Mouse (Mus musculus): ENCODE data around the gene Olfr1047. TPM values are rescaled to one million over a fixed set of nuclear protein-coding genes. Genes with fewer than 3 reads are reported as not detected.
"Not testable (repeated sequence)": the region's sequence is repeated elsewhere in the genome, so short reads cannot be mapped to it uniquely, and the experiment has no call there.

Olfr1047 gene
- not detected in 2 replicates for polyA plus RNA-seq (2012; rRNA removed)

DNA sequence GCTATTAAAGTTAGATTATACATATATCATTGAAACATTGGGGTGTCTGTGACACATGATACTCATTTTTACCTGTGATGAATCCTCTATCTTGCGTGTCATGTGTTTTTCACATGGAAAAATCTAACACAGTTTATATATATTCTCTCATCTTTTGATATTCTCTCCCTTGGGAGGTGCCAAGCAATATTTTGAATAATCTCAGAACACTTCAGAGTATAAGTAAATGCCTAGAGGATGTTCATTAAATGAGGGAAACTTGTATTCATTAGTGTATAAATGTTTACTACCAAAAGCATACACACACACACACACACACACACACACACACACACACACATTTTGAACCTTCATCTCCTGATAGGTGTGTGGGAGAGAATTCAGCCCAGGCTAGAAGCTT lies at the start of gene Olfr1047:
Gene Olfr1047, minus strand, starts transcription at position 101 of the 400 bp plus-strand sequence.
- 91% methylated on average over 1 of the region's 1 CpGs for WGBS
- DNase-seq, result no peak
- no peak for TF ChIP-seq CTCF (IDR thresholded peaks at IDR 0.05; ENCODE audit: insufficient read depth, low read length)
- TF ChIP-seq POLR2A (IDR thresholded peaks at IDR 0.05; ENCODE audit: borderline replicate concordance, extremely low read depth, low read depth, low read length), result no peak
- no peak within 1 kb of the TSS for H3K4me3 ChIP-seq (replicated peaks; ENCODE audit: extremely low read depth, low read depth, low read length)
- H3K4me1 ChIP-seq (ENCODE audit: control insufficient read depth, insufficient read depth, low read length), result no peaks in the 10 kb centered on the region

DNA sequence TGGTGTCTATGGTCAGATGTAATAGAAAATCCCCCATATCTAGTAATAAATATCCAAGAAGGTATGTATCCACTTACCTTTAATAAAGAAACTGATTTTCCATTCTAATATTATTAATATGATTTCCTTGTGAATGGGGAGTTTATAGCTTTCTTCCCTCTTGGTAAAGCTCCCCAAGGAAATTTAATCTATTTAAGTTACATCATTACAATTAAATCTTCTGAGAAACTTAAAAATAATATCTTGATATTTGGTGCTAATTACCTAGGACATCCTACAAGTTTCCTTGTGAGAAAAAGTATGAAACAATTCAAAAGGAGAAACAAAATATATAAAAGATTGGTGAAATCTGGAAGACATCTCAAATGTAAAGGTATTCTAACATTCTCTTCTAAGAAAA lies 47.8 kb upstream of the Olfr1047 start, which contains the start of gene Olfr1051:
Gene Olfr1051, minus strand, starts transcription at position 101 of the 400 bp plus-strand sequence.
- not testable (repeated sequence) for H3K4me1 ChIP-seq (ENCODE audit: control insufficient read depth, insufficient read depth, low read length); DNase-seq; H3K4me3 ChIP-seq (replicated peaks; ENCODE audit: extremely low read depth, low read depth, low read length)

GRCm38 (mm10) chr2:86258228-86258627 lies 27.0 kb upstream of the Olfr1047 start, which contains the start of gene Olfr1049:
TSS of gene Olfr1049 (minus strand) at chr2:86258328.
- H3K4me1 ChIP-seq (ENCODE audit: control insufficient read depth, insufficient read depth, low read length); DNase-seq; H3K4me3 ChIP-seq (replicated peaks; ENCODE audit: extremely low read depth, low read depth, low read length): not testable (repeated sequence)

DNA sequence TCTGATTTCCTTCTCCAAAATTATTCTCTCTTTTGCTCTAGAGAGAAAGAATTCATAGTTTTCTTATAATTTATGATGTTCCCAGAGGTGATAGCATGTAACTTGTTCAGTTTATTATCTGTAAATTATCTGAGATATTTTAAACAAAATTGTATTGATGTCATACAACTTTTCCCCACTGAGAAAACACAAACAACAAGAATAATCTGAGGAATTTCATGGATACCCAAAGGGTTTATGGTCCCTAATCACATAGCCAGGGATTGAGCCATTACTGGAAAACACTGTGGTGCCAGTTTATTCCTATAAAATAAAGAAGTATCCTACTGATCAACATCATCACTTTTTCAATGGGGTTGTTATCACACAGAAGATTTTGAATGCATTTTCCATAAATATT lies 9.0 kb upstream of the Olfr1047 start, which contains the start of gene Olfr1048:
Gene Olfr1048, minus strand, starts transcription at position 101 of the 400 bp plus-strand sequence.
- H3K4me3 ChIP-seq (replicated peaks; ENCODE audit: extremely low read depth, low read depth, low read length), result no peak within 1 kb of the TSS
- H3K4me1 ChIP-seq (ENCODE audit: control insufficient read depth, insufficient read depth, low read length), result no peaks in the 10 kb centered on the region
- TF ChIP-seq POLR2A (IDR thresholded peaks at IDR 0.05; ENCODE audit: borderline replicate concordance, extremely low read depth, low read depth, low read length) (no peak), CTCF (IDR thresholded peaks at IDR 0.05; ENCODE audit: insufficient read depth, low read length) (no peak)
- no peak for DNase-seq

DNA sequence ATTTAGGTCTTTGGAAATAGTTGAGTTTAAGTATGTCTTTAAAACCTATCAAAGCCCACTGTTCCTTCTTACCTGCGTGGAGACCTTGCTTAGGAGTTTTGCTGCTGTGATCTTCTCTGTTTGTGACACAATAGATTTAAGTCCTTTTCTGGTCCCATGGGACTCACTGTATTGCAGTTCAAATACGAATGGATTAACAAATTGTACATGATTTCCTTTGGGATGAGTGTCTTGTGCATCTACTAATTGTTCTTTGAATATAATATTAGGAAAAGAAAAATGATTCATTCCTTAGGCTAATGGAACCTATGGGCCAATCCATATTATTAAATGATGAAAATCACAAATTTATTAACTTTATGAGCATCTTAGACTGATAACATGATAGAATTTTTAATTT lies 12.0 kb downstream of the Olfr1047 start, which contains the start of gene Olfr1046:
Gene Olfr1046, minus strand, starts transcription at position 101 of the 400 bp plus-strand sequence.
- no peak within 1 kb of the TSS for H3K4me3 ChIP-seq (replicated peaks; ENCODE audit: extremely low read depth, low read depth, low read length)
- no peak for TF ChIP-seq CTCF (IDR thresholded peaks at IDR 0.05; ENCODE audit: insufficient read depth, low read length)
- TF ChIP-seq POLR2A (IDR thresholded peaks at IDR 0.05; ENCODE audit: borderline replicate concordance, extremely low read depth, low read depth, low read length), result no peak
- WGBS, result 53% methylated on average over 2 of the region's 2 CpGs

GRCm38 (mm10) chr2:86202909-86203308 lies 28.3 kb downstream of the Olfr1047 start, which contains the start of gene Olfr1045:
TSS of gene Olfr1045 (minus strand) at chr2:86203009.
- no peak within 1 kb of the TSS for H3K4me3 ChIP-seq (replicated peaks; ENCODE audit: extremely low read depth, low read depth, low read length)
- TF ChIP-seq POLR2A (IDR thresholded peaks at IDR 0.05; ENCODE audit: borderline replicate concordance, extremely low read depth, low read depth, low read length) (no peak), CTCF (IDR thresholded peaks at IDR 0.05; ENCODE audit: insufficient read depth, low read length) (no peak)
- DNase-seq, result no peak
- H3K4me1 ChIP-seq (ENCODE audit: control insufficient read depth, insufficient read depth, low read length), result no peaks in the 10 kb centered on the region

More for the DNA sequence above, 12.0 kb downstream of the Olfr1047 start, which contains the start of gene Olfr1046:
- no peak for DNase-seq
- H3K4me1 ChIP-seq (ENCODE audit: control insufficient read depth, insufficient read depth, low read length), result no peaks in the 10 kb centered on the region

DNA sequence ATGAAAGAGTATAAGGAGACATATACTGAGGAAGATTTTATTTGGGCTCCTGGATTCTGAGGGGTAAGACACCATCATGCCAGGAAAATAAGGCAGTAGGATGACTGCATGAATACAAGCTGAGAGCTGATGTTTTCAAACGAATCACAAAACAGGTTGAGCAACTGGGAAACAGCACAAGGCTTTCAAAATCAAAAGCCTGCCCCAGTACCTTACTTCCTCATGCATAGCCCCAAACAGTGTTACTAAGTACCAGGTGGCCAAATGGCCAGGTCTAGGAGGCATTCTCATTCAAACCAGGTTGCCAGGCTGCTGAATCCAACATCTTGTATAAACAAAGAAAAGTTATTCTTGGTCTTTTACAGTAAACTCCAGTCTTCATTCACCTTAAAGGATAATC lies 35.3 kb downstream of the Olfr1047 start:
- WGBS, result 22% methylated on average over 1 of the region's 1 CpGs
- H3K4me3 ChIP-seq (replicated peaks; ENCODE audit: extremely low read depth, low read depth, low read length), result no peak overlapping the region
- TF ChIP-seq CTCF (IDR thresholded peaks at IDR 0.05; ENCODE audit: insufficient read depth, low read length) (no peak), POLR2A (IDR thresholded peaks at IDR 0.05; ENCODE audit: borderline replicate concordance, extremely low read depth, low read depth, low read length) (no peak)
- DNase-seq, result no peak
- no peaks in the 10 kb centered on the region for H3K4me1 ChIP-seq (ENCODE audit: control insufficient read depth, insufficient read depth, low read length)

DNA sequence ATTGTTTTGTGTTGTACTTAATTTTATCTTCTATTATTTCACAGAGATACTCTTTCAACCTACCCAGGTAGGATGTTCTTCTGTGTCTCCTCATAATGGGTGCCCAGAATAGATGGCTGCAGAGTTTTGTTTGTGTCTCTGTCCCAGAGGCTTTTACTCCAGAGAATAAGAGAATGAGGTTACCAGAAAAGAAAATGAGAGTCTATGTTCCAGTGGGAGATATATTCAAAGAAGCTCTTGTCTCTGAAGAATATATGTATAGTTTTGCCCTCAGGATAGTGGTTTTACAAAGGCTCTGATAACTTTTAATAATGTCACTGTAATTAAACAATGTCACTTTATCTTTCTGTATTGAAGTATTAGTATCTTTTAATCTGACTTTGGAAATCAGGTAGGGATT lies 45.6 kb downstream of the Olfr1047 start, which contains the start of gene Olfr52:
Gene Olfr52, minus strand, starts transcription at position 101 of the 400 bp plus-strand sequence.
- Histone ChIP-seq H3K4me1 (ENCODE audit: control insufficient read depth, insufficient read depth, low read length) (no peaks in the 10 kb centered on the region), H3K4me3 (replicated peaks; ENCODE audit: extremely low read depth, low read depth, low read length) (no peak within 1 kb of the TSS)
- TF ChIP-seq POLR2A (IDR thresholded peaks at IDR 0.05; ENCODE audit: borderline replicate concordance, extremely low read depth, low read depth, low read length) (no peak), CTCF (IDR thresholded peaks at IDR 0.05; ENCODE audit: insufficient read depth, low read length) (no peak)
- DNase-seq, result no peak

DNA sequence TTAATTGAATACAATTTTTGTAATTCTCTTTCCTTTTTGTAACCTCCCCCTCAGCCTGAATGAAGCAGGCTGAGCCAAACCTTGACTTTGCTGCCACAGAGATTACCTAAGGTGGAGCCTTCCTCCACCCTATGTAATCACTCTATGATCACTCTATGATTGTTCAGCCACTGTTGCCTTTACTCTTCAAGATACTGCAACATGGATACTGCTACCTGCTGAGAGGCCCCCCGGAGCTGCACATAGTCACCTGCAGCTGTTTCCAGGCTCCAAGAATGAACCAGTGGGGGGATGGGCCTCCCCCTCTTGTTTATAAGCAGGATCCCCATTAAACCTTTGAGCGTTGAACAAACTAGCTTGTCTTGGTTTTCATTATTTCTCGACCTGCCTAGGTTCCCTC lies 51.3 kb downstream of the Olfr1047 start:
- TF ChIP-seq CTCF (IDR thresholded peaks at IDR 0.05; ENCODE audit: insufficient read depth, low read length), result no peak
- TF ChIP-seq POLR2A (IDR thresholded peaks at IDR 0.05; ENCODE audit: borderline replicate concordance, extremely low read depth, low read depth, low read length), result no peak
- WGBS, result 70% methylated on average over 3 of the region's 3 CpGs
- Histone ChIP-seq H3K4me1 (ENCODE audit: control insufficient read depth, insufficient read depth, low read length) (no peaks in the 10 kb centered on the region), H3K4me3 (replicated peaks; ENCODE audit: extremely low read depth, low read depth, low read length) (no peak overlapping the region)
- DNase-seq, result no peak

GRCm38 (mm10) chr2:86177720-86178119 lies 53.5 kb downstream of the Olfr1047 start, which contains the start of gene Olfr1044:
TSS of gene Olfr1044 (minus strand) at chr2:86177820.
- Histone ChIP-seq H3K4me1 (ENCODE audit: control insufficient read depth, insufficient read depth, low read length) (no peaks in the 10 kb centered on the region), H3K4me3 (replicated peaks; ENCODE audit: extremely low read depth, low read depth, low read length) (no peak within 1 kb of the TSS)
- no peak for DNase-seq
- TF ChIP-seq POLR2A (IDR thresholded peaks at IDR 0.05; ENCODE audit: borderline replicate concordance, extremely low read depth, low read depth, low read length) (no peak), CTCF (IDR thresholded peaks at IDR 0.05; ENCODE audit: insufficient read depth, low read length) (no peak)

Other genes with a start within 250 kb of the Olfr1047 start
- not detected in 2 replicates for gene Olfr1031, start 241.1 kb downstream of the Olfr1047 start, polyA plus RNA-seq (2012; rRNA removed)
- gene Olfr1032, start 225.9 kb downstream of the Olfr1047 start, polyA plus RNA-seq (2012; rRNA removed), result not detected in 2 replicates
- gene Olfr1033, start 210.8 kb downstream of the Olfr1047 start, polyA plus RNA-seq (2012; rRNA removed), result 0.36 and 0.45 TPM in 2 replicates
- gene Olfr1034, start 185.5 kb downstream of the Olfr1047 start, polyA plus RNA-seq (2012; rRNA removed), result 0.07 and 0.09 TPM in 2 replicates
- not detected in 2 replicates for gene Olfr1036, start 157.4 kb downstream of the Olfr1047 start, polyA plus RNA-seq (2012; rRNA removed)
- not detected in 2 replicates for gene Olfr1037, start 144.0 kb downstream of the Olfr1047 start, polyA plus RNA-seq (2012; rRNA removed)
- gene Olfr1039, start 95.5 kb downstream of the Olfr1047 start, polyA plus RNA-seq (2012; rRNA removed), result not detected in 2 replicates
- not detected in 2 replicates for gene Olfr1040, start 84.7 kb downstream of the Olfr1047 start, polyA plus RNA-seq (2012; rRNA removed)
- not detected in 2 replicates for gene Olfr1042, start 69.6 kb downstream of the Olfr1047 start, polyA plus RNA-seq (2012; rRNA removed)
- gene Olfr1043, start 63.9 kb downstream of the Olfr1047 start, polyA plus RNA-seq (2012; rRNA removed), result not detected in 2 replicates
- not detected in 2 replicates for gene Olfr1044, start 53.6 kb downstream of the Olfr1047 start, polyA plus RNA-seq (2012; rRNA removed)
- not detected in 2 replicates for gene Olfr52, start 45.7 kb downstream of the Olfr1047 start, polyA plus RNA-seq (2012; rRNA removed)
- not detected in 2 replicates for gene Olfr1045, start 28.4 kb downstream of the Olfr1047 start, polyA plus RNA-seq (2012; rRNA removed)
- not detected in 2 replicates for gene Olfr1046, start 12.1 kb downstream of the Olfr1047 start, polyA plus RNA-seq (2012; rRNA removed)
- gene Olfr1048, start 8.9 kb upstream of the Olfr1047 start, polyA plus RNA-seq (2012; rRNA removed), result not detected in 2 replicates
- not detected in 2 replicates for gene Olfr1049, start 26.9 kb upstream of the Olfr1047 start, polyA plus RNA-seq (2012; rRNA removed)
- gene Olfr1051, start 47.7 kb upstream of the Olfr1047 start, polyA plus RNA-seq (2012; rRNA removed), result not detected in 2 replicates
- not detected in 2 replicates for gene Olfr1052, start 61.1 kb upstream of the Olfr1047 start, polyA plus RNA-seq (2012; rRNA removed)
- gene Olfr1053, start 83.9 kb upstream of the Olfr1047 start, polyA plus RNA-seq (2012; rRNA removed), result not detected in 2 replicates
- gene Olfr1054, start 104.0 kb upstream of the Olfr1047 start, polyA plus RNA-seq (2012; rRNA removed), result not detected in 2 replicates
- gene Olfr1055, start 118.9 kb upstream of the Olfr1047 start, polyA plus RNA-seq (2012; rRNA removed), result not detected in 2 replicates
- gene Olfr1056, start 131.1 kb upstream of the Olfr1047 start, polyA plus RNA-seq (2012; rRNA removed), result not detected in 2 replicates
- gene Olfr1057, start 147.0 kb upstream of the Olfr1047 start, polyA plus RNA-seq (2012; rRNA removed), result not detected in 2 replicates
- not detected in 2 replicates for gene Olfr1058, start 157.2 kb upstream of the Olfr1047 start, polyA plus RNA-seq (2012; rRNA removed)
- not detected in 2 replicates for gene Olfr1061, start 182.6 kb upstream of the Olfr1047 start, polyA plus RNA-seq (2012; rRNA removed)
- gene Olfr1062, start 195.3 kb upstream of the Olfr1047 start, polyA plus RNA-seq (2012; rRNA removed), result not detected in 2 replicates
- gene Olfr1065, start 219.2 kb upstream of the Olfr1047 start, polyA plus RNA-seq (2012; rRNA removed), result not detected in 2 replicates
- gene Olfr1066, start 224.9 kb upstream of the Olfr1047 start, polyA plus RNA-seq (2012; rRNA removed), result not detected in 2 replicates

All from lung, adult 2 months (tissue).